Mouse (Mus musculus): Measurements from ENCODE around the gene Kdelr1. TPM values are rescaled to one million over a fixed set of nuclear protein-coding genes. Genes with fewer than 3 reads are reported as not detected.

Gene Kdelr1
- polyA plus RNA-seq, 1 experiment = 208 TPM

GRCm38 (mm10) chr7:45848447-45849027, 24.0 kb upstream of the Kdelr1 start:
- no peak for TF ChIP-seq CTCF (IDR thresholded peaks at IDR 0.05; ENCODE audit: insufficient read depth, low read length)
- no peak for TF ChIP-seq POLR2A (IDR thresholded peaks at IDR 0.05; ENCODE audit: borderline replicate concordance, extremely low read depth, low read depth, low read length)
- no peak for DNase-seq
- 22% methylated on average over 6 of the region's 6 CpGs for WGBS
- Histone ChIP-seq H3K4me1 (ENCODE audit: control insufficient read depth, insufficient read depth, low read length) (no peaks in the 10 kb centered on the region), H3K4me3 (replicated peaks; ENCODE audit: extremely low read depth, low read depth, low read length) (no peak overlapping the region)

GRCm38 (mm10) chr7:45850661-45851060, 21.9 kb upstream of the Kdelr1 start:
- no peak overlapping the region for H3K4me3 ChIP-seq (replicated peaks; ENCODE audit: extremely low read depth, low read depth, low read length)
- TF ChIP-seq CTCF (IDR thresholded peaks at IDR 0.05; ENCODE audit: insufficient read depth, low read length) (no peak), POLR2A (IDR thresholded peaks at IDR 0.05; ENCODE audit: borderline replicate concordance, extremely low read depth, low read depth, low read length) (no peak)
- 51% methylated on average over 3 of the region's 3 CpGs for WGBS
- no peaks in the 10 kb centered on the region for H3K4me1 ChIP-seq (ENCODE audit: control insufficient read depth, insufficient read depth, low read length)
- no peak for DNase-seq

- H3K4me3 ChIP-seq (replicated peaks; ENCODE audit: extremely low read depth, low read depth, low read length) = no peak overlapping the region
- TF ChIP-seq CTCF (IDR thresholded peaks at IDR 0.05; ENCODE audit: insufficient read depth, low read length) (no peak), POLR2A (IDR thresholded peaks at IDR 0.05; ENCODE audit: borderline replicate concordance, extremely low read depth, low read depth, low read length) (no peak)
- 78% methylated on average over 12 of the region's 12 CpGs for WGBS
- H3K4me1 ChIP-seq (ENCODE audit: control insufficient read depth, insufficient read depth, low read length) = no peaks in the 10 kb centered on the region
- DNase-seq = no peak
Observed at GRCm38 (mm10) chr7:45853089-45853488, 19.5 kb upstream of the Kdelr1 start.

- no peak for TF ChIP-seq CTCF (IDR thresholded peaks at IDR 0.05; ENCODE audit: insufficient read depth, low read length)
- TF ChIP-seq POLR2A (IDR thresholded peaks at IDR 0.05; ENCODE audit: borderline replicate concordance, extremely low read depth, low read depth, low read length) = no peak
- WGBS = 10% methylated on average over 30 of the region's 30 CpGs
- Histone ChIP-seq H3K4me3 (replicated peaks; ENCODE audit: extremely low read depth, low read depth, low read length) (peak overlapping the region; percentile 38), H3K4me1 (ENCODE audit: control insufficient read depth, insufficient read depth, low read length) (no peaks in the 10 kb centered on the region; the same call in 1 of the 2 replicates)
- DNase-seq = peak; percentile 37
Observed at GRCm38 (mm10) chr7:45856950-45857901, 15.3 kb upstream of the Kdelr1 start.

GRCm38 (mm10) chr7:45859008-45859407, 13.6 kb upstream of the Kdelr1 start:
- WGBS = 51% methylated on average over 4 of the region's 4 CpGs
- TF ChIP-seq CTCF (IDR thresholded peaks at IDR 0.05; ENCODE audit: insufficient read depth, low read length) (no peak), POLR2A (IDR thresholded peaks at IDR 0.05; ENCODE audit: borderline replicate concordance, extremely low read depth, low read depth, low read length) (no peak)
- DNase-seq = no peak

GRCm38 (mm10) chr7:45862804-45863203, 9.8 kb upstream of the Kdelr1 start:
- Histone ChIP-seq H3K4me3 (replicated peaks; ENCODE audit: extremely low read depth, low read depth, low read length) (no peak overlapping the region), H3K4me1 (ENCODE audit: control insufficient read depth, insufficient read depth, low read length) (peaks cover 2% of the 10 kb centered on the region; the same call in 1 of the 2 replicates)
- DNase-seq = no peak
- WGBS = 85% methylated on average over 7 of the region's 7 CpGs
- TF ChIP-seq POLR2A (IDR thresholded peaks at IDR 0.05; ENCODE audit: borderline replicate concordance, extremely low read depth, low read depth, low read length) = no peak
- no peak for TF ChIP-seq CTCF (IDR thresholded peaks at IDR 0.05; ENCODE audit: insufficient read depth, low read length)

More at GRCm38 (mm10) chr7:45859008-45859407, 13.6 kb upstream of the Kdelr1 start:
- Histone ChIP-seq H3K4me1 (ENCODE audit: control insufficient read depth, insufficient read depth, low read length) (no peaks in the 10 kb centered on the region; the same call in 1 of the 2 replicates), H3K4me3 (replicated peaks; ENCODE audit: extremely low read depth, low read depth, low read length) (no peak overlapping the region)

- WGBS = 58% methylated on average over 3 of the region's 3 CpGs
- no peak for DNase-seq
- no peak for TF ChIP-seq CTCF (IDR thresholded peaks at IDR 0.05; ENCODE audit: insufficient read depth, low read length)
- TF ChIP-seq POLR2A (IDR thresholded peaks at IDR 0.05; ENCODE audit: borderline replicate concordance, extremely low read depth, low read depth, low read length) = no peak
- no peak overlapping the region for H3K4me3 ChIP-seq (replicated peaks; ENCODE audit: extremely low read depth, low read depth, low read length)
- H3K4me1 ChIP-seq (ENCODE audit: control insufficient read depth, insufficient read depth, low read length) = peaks cover 2% of the 10 kb centered on the region; the same call in 1 of the 2 replicates
Observed at GRCm38 (mm10) chr7:45864435-45864834, 8.1 kb upstream of the Kdelr1 start.

GRCm38 (mm10) chr7:45865925-45866910, 6.4 kb upstream of the Kdelr1 start:
- DNase-seq = peak; percentile 90
- WGBS = under 1% methylated on average over 116 of the region's 117 CpGs
- Histone ChIP-seq H3K4me3 (replicated peaks; ENCODE audit: extremely low read depth, low read depth, low read length) (peak overlapping the region; percentile 43), H3K4me1 (ENCODE audit: control insufficient read depth, insufficient read depth, low read length) (peaks cover 2% of the 10 kb centered on the region; the same call in 1 of the 2 replicates)
- TF ChIP-seq CTCF (IDR thresholded peaks at IDR 0.05; ENCODE audit: insufficient read depth, low read length) (no peak), POLR2A (IDR thresholded peaks at IDR 0.05; ENCODE audit: borderline replicate concordance, extremely low read depth, low read depth, low read length) (peak; percentile 65; the same call in 1 of the 2 replicates)
